Mouse (Mus musculus) B cell, adult 2 months (primary cell): ENCODE data around the gene Acvr2a.

Experiments used
- DNase-seq, 2 experiments: peaks; one replicate each; pipeline ENCODE4 v3.0.0; 2022

Gene Acvr2a

DNA sequence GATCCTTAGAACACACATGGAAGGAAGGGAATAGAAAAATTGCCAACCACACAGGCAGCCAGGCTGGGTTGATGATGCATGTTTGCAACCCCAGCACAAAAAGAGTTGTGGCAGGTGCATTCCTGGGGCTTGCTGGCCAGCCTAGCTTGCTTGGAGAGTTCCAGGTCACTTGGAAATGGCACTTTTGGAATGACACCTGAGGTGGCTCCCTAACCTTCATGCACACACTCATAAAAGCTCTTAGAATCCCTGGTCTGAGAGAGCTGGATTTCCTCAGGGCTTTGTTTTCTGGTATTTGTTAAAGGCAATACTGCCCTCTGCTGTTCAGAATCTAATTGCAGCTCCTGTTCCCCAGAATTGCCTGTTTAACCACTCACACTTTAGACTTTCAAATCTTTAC is 72.0 kb downstream of the Acvr2a start:
- peak; percentile 58 to 59 for DNase-seq

DNA sequence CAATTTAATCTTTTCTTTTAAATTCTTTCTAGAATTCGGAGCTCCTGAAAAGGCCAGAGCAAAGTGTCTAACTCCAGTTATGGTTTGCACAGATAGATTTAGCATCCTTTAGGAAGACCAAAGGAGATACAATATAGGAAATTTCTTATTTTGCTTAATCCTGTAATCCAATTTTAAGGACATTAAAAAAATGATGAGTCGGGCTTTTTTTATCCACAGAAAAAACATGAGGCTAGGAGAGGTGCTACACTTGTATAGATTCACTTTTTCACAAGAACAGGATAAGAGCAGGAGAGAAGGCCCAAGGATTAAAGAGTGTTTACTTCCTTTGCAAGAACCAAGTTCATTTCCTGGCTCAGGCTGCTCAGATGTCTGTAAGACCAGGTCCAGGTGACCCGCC is 81.3 kb downstream of the Acvr2a start:
- no peak for DNase-seq

DNA sequence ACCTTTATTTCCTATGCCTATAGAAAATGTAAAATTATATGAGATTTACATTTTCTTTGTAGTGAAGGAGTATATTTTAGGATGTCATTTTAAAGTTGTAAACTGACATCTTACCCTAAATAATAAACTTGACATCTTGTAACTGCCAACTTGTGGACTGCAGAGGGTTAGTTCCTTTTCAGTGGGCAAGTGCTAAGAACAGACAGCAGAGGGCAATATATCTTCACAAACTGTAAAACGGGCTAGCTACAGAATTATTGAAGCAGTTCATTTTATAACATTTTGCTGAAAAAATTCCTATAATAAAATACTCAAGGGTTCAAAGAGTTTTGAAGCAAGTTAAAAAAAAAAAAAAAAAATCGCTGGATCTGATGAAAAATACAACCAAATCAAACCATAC is 95.0 kb downstream of the Acvr2a start:
- DNase-seq, result peak in 1 of 2 experiments; percentile 7

DNA sequence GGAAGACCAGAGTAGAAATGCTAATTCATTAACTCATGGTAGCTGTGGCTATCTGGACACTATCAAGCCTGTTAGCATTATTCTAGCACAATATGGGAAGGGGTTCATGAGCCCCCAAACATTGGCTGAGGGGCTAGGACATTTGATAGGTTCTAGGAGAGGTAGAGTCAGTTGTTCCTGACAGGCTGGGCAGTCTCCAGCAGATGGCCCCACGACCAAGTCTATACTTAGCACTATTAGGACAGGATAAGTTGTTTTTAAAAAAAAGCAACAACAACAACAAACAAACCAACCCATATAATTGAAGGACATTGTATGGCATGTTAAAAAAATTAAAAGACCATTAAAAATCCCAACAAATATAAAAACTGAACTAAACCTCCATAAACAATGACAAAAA is 100.3 kb downstream of the Acvr2a start:
- no peak for DNase-seq

DNA sequence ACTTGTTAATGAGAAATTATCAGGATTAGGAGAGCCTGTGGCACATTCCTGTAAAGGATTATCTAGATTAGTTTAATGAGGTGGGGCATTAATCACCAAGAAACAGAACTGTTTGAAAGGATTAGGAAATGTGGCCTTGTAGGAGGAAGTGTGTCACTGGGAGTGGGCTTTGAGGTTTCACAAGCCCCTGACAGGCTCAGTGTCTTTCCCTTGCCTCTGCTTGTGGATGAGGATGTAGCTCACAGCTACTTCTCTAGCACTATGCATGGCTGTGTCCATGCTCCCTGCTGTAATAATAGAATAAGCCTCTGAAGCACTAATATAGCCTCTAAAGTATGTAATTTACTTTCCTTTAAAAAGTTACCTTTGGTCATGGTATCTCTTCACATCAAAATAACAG is 101.9 kb downstream of the Acvr2a start:
- no peak for DNase-seq

DNA sequence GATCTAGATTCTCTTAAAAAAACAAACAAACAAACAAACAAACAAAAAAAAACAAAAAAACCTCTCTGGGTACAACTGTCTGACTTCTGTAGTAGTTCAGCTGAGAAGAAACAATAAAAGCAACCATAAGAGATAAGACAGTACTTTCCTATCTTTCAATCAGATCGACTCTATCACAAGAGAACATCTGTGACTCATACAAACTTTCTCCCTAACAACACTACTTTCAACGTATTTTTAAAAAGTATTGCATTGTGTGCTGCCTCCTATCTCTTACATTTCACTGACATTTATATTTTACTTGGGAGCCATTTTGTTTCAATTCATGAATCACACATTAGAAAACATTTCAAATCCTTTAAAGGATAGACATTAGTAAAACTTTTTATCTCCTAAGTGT is 121.1 kb downstream of the Acvr2a start:
- DNase-seq, result no peak

DNA sequence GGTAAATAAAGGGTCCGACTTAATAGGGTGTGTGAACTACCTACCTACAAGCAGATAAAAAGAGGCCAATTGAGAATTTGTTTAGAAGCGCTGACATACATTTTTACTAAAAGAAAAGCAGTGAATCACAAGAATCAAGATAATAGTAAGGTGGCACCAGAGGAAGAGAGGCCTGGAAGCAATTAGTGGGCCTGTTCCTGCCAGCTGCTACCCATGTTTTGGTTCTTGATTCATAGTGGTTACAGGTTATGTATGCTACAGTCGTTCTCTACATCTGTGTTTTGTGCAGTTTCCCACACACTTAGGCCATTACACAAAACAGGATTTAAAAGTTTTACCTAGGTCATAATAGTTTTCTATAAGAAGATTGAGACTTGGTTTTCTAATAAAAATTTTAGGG is 133.9 kb downstream of the Acvr2a start:
- no peak for DNase-seq

DNA sequence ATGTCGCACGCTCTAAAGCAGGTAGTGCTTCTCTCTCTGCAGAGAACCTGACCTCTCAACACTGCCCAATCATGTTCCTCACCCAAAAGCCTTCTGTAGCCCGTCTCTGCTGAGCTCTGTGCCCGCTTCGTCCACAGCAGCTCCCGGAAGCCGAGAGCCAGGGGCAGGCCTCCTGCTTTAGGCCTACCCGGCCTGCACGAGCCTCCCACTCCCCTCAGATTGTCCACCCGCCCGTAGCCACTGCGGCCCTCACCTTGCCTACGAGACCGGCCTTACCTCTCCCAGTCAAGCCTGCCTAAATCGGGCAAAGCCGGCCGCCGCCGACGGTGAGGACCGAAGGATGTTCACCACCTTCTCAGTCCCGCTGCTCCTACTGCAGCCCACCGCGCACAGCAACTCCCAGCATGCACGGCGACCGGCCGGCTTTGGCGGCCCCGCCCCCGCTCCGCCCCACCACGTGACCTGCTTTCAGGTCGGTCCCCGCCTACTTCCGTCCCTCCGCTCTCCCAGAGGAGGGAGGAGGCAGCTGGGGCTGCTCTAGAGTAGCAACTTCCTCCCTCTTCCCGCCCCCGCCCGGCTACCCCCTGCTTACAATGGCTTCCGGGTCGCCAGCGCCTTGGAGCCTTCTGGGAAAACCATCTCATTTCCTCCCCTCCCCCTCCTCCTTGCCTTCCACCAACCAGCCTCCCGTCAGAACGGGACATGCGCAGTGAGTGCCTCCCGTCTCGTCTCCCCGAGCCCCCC is 135.1 kb downstream of the Acvr2a start, which contains the start of gene Mbd5:
TSS of gene Mbd5 (plus strand) at position 668 of the 744 bp plus-strand sequence.
- DNase-seq, result peak; percentile 100

DNA sequence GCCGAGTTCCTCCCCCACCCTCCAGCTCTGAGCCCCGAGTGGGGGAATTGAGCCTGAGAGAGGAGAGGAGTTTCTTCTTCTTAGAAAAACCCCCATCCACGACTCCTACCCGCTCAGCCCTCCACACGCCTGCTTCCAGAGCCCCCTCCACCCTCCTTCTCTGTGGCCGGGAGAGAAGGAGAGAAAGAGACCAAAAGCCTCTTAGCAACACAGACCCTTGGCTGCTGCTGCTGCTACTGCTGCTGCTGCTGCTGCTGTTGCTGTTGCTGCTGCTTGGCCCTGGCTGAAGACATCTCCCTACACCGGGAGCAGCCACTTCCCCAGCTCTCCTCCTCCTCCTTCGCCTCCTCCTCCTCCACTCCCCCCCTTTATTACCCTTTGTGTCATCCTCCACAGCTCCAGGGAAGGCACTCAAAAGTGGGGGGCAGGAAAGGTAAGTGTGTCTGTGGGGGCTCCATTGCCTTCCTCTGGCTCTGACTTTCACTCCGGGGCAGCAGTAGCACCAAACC is 135.9 kb downstream of the Acvr2a start:
- no peak for DNase-seq

DNA sequence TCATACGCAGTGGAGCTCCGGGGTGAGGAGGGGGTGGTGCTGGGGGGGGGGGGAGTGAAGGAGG is 136.2 kb downstream of the Acvr2a start, which contains the start of gene Orc4:
TSS of gene Orc4 (minus strand) at position 26 of the 64 bp plus-strand sequence.
- DNase-seq, result no peak

DNA sequence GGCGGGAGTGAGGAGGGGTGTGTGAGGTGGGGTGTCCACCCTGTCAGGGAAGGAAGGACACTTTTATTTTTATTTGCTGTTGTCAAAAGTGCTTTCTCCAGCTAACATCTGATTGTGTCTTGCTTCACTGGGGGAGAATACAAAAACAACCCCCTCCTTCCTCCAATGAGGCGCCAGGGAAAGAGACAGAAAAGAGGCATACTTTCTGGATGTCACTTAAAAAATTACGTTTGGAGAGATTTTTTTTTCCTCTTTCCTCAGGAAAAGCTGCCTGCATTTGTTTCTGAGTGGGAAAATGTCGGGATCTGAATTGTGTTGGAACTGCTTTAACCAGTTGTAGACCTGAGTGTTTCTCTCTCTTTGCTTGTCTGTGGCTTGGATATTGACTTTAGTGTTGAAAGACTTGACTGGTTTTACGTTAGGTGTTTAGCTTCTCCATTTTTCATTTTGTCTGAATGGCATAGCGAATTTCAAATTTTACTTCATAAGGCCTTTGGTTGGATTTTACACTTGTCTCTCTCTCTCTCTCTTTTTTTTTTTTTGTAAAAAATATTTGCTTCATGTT is 136.5 kb downstream of the Acvr2a start:
- peak in 1 of 2 experiments; percentile 7 for DNase-seq
